Mouse (Mus musculus) intestine, embryonic 15.5 days (tissue): ENCODE results near the gene Srebf1. TPM values are rescaled to one million over a fixed set of nuclear protein-coding genes. Genes with fewer than 3 reads are reported as not detected.

Experiments used
- ATAC-seq: fragments of 200-750 bp; cut with Nextera tagmentation; 2 replicates; pipeline ENCODE4 v1.8.0; 2017; ENCODE audit warnings: moderate TSS enrichment, moderate library complexity
- H3K27ac ChIP-seq: fragments of 300-500 bp; sonication (generic); 2 replicates; pipeline ENCODE4 v1.5.1; 2015; ENCODE audit warnings: mild to moderate bottlenecking, inconsistent platforms
- H3K27me3 ChIP-seq: fragments of 300-500 bp; sonication (generic); replicated peaks from 2 replicates; pipeline ENCODE4 v1.6.1; 2015; ENCODE audit warnings: inconsistent platforms
- H3K36me3 ChIP-seq: fragments of 300-500 bp; sonication (generic); 2 replicates; pipeline ENCODE4 v1.6.1; 2015; ENCODE audit warnings: inconsistent platforms
- H3K4me1 ChIP-seq: fragments of 300-500 bp; sonication (generic); replicated peaks from 2 replicates; pipeline ENCODE4 v1.6.1; 2015; ENCODE audit warnings: inconsistent platforms
- H3K4me2 ChIP-seq: fragments of 300-500 bp; sonication (generic); replicated peaks from 2 replicates; pipeline ENCODE4 v1.6.1; 2015; ENCODE audit warnings: mild to moderate bottlenecking, inconsistent platforms
- H3K4me3 ChIP-seq: fragments of 300-500 bp; sonication (generic); replicated peaks from 2 replicates; pipeline ENCODE4 v1.5.1; 2015; ENCODE audit warnings: inconsistent platforms
- H3K9ac ChIP-seq: fragments of 300-500 bp; sonication (generic); 2 replicates; pipeline ENCODE4 v1.6.1; 2015; ENCODE audit warnings: inconsistent platforms
- H3K9me3 ChIP-seq: fragments of 300-500 bp; sonication (generic); 2 replicates; pipeline ENCODE4 v1.6.1; 2016; ENCODE audit warnings: inconsistent platforms
- WGBS: fragments of 180-500 bp; shearing (Covaris S2); methylation state at CpG from one replicate; pipeline ENCODE4 v1.1.7; 2015; 5-methylcytosine and 5-hydroxymethylcytosine counted together
- polyA plus RNA-seq: library from polyadenylated mRNA; unstranded; fragments of >200 nt; fragmentation: Nextera tagmentation; extraction: Ambion mirVana; gene quantifications from 2 replicates; pipeline ENCODE4 v1.2.1, GENCODE M21; 2015

The Srebf1 gene
- polyA plus RNA-seq, 1 experiment from 2014 or later: 89.5 TPM

- Histone ChIP-seq H3K4me1 (peaks cover 65% of the 10 kb centered on the region), H3K9me3 (no peaks in the 10 kb centered on the region), H3K4me2 (no peak overlapping the region), H3K36me3 (peaks cover 40% of the 10 kb centered on the region), H3K4me3 (no peak overlapping the region), H3K9ac (no peak overlapping the region), H3K27ac (peak overlapping the region; percentile 0; the same call in 1 of the 2 replicates), H3K27me3 (no peaks in the 10 kb centered on the region)
- 41% methylated on average over 22 of the region's 22 CpGs for WGBS
- no peak for ATAC-seq
Measured at GRCm38 (mm10) chr11:60184346-60185325, 37.7 kb downstream of the Srebf1 start.

GRCm38 (mm10) chr11:60182741-60183140 lies 39.6 kb downstream of the Srebf1 start:
- peak overlapping the region; percentile 45 for H3K27ac ChIP-seq
- 41% methylated on average over 2 of the region's 2 CpGs for WGBS
- H3K36me3 ChIP-seq: peaks cover 22% of the 10 kb centered on the region
- no peak overlapping the region for H3K4me3 ChIP-seq
- H3K4me2 ChIP-seq: no peak overlapping the region
- no peak for ATAC-seq
- H3K9ac ChIP-seq: no peak overlapping the region
- H3K27me3 ChIP-seq: no peaks in the 10 kb centered on the region
- no peaks in the 10 kb centered on the region for H3K9me3 ChIP-seq
- peaks cover 76% of the 10 kb centered on the region for H3K4me1 ChIP-seq

DNA sequence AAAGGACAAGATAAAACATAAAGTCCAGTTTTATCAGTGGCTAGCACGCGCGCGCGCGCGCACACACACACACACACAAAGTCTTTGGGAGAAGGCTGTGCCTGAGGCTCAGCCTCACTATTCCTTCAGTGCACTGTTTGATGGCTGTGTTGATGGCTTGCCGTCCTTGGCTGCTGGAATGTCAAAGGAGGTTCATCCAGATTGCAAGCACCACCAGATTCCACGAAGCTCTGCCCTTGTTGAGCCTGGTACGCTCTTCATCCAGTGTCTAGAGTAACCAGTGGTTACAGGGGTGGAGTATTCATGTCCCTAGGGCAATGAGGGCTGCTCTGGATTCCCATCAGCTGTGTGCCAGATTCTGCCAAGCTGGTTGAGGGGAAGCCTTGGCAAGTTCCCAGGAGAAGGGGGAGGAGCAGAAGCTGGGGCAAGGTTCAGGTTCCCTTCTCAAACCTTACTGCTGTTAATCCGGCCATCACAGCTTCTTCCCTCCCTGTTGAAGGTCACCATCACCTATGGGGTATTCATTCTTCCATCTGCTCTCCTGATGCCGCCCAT lies 40.2 kb downstream of the Srebf1 start:
- H3K4me2 ChIP-seq: no peak overlapping the region
- peaks cover 17% of the 10 kb centered on the region for H3K36me3 ChIP-seq
- 0 out of 2 replicates have a peak, but pooled peaks have one; percentile 8 for ATAC-seq
- no peak overlapping the region for H3K4me3 ChIP-seq
- WGBS: 79% methylated on average over 12 of the region's 12 CpGs
- H3K4me1 ChIP-seq: peaks cover 81% of the 10 kb centered on the region
- H3K27me3 ChIP-seq: no peaks in the 10 kb centered on the region
- H3K27ac ChIP-seq: peak overlapping the region; percentile 45
- no peak overlapping the region for H3K9ac ChIP-seq
- H3K9me3 ChIP-seq: no peaks in the 10 kb centered on the region

- H3K4me1 ChIP-seq: peaks cover 81% of the 10 kb centered on the region
- H3K9me3 ChIP-seq: no peaks in the 10 kb centered on the region
- H3K27ac ChIP-seq: 0 out of 2 replicates have a peak overlapping the region, but pooled peaks have one; percentile 87
- H3K4me2 ChIP-seq: no peak overlapping the region
- no peak overlapping the region for H3K9ac ChIP-seq
- H3K4me3 ChIP-seq: no peak overlapping the region
- H3K36me3 ChIP-seq: no peaks in the 10 kb centered on the region
- H3K27me3 ChIP-seq: no peaks in the 10 kb centered on the region
- ATAC-seq: 0 out of 2 replicates have a peak, but pooled peaks have one; percentile 13
Measured at GRCm38 (mm10) chr11:60178506-60178905, 43.9 kb downstream of the Srebf1 start.

DNA sequence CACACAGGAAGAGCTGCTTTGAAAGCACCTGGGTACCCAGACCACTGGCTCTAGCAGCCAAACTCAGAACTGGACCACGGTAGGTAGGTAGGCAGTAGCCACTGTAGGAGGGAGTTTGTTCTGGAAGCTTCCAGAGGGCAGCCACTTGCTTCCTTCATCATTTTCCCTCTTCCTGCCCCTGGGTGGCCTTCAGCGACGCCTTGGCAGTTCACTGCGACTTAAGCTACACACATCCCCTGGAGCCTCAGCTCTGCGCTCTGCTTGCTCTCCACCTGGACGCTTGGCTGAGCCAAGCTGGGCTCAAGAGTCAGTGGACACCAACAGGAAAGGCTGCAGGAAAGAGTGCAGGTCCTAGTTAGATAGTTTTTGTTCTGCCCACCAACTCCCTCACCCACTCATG lies 44.4 kb downstream of the Srebf1 start:
- Histone ChIP-seq H3K4me1 (peaks cover 81% of the 10 kb centered on the region), H3K4me2 (peak overlapping the region; percentile 98), H3K9ac (peak overlapping the region; percentile 13; the same call in 1 of the 2 replicates), H3K27me3 (no peaks in the 10 kb centered on the region), H3K27ac (peak overlapping the region; percentile 87), H3K4me3 (no peak overlapping the region; the same call in 1 of the 2 replicates), H3K9me3 (no peaks in the 10 kb centered on the region), H3K36me3 (no peaks in the 10 kb centered on the region)
- ATAC-seq: no peak
- 40% methylated on average over 6 of the region's 6 CpGs for WGBS

DNA sequence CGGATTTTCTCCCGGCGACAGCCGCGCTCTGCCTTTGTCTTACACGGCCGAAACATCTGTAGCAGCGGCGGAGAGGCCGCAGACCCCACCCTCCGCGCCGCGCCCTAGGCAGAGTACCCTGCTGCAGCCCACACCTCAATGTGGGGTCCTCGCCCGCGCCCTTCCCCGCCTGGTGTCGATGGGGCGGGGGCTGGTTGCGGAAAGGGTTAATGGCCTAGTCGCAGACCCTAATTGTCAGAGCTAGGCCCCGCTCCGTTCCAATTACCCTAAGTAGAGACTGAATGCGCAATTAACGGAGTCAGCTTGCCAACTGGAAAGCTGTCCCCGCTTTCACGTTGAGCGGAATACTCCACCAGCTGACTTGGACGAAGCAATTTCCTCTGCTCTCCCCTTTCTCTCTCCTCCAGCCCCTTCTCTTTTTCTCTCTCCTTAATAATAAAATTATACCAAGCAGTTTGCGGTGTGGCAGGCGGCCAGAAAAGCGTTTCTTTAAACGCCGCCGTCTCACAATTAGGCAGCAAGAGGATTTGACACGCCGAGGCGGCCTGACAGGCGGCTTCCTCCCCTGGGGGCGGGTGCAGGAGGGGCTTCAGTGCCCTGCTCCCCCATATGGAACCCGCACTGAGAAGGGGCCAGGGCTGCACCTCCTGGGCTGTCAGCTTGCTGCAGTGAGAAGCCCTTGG lies 45.3 kb downstream of the Srebf1 start:
- H3K9me3 ChIP-seq: no peaks in the 10 kb centered on the region
- H3K4me3 ChIP-seq: peak overlapping the region; percentile 60
- peak; percentile 7 for ATAC-seq
- H3K27me3 ChIP-seq: no peaks in the 10 kb centered on the region
- H3K36me3 ChIP-seq: no peaks in the 10 kb centered on the region
- 3% methylated on average over 42 of the region's 42 CpGs for WGBS
- H3K4me2 ChIP-seq: peak overlapping the region; percentile 98
- peaks cover 80% of the 10 kb centered on the region for H3K4me1 ChIP-seq
- H3K9ac ChIP-seq: peak overlapping the region; percentile 66
- H3K27ac ChIP-seq: peak overlapping the region; percentile 87

DNA sequence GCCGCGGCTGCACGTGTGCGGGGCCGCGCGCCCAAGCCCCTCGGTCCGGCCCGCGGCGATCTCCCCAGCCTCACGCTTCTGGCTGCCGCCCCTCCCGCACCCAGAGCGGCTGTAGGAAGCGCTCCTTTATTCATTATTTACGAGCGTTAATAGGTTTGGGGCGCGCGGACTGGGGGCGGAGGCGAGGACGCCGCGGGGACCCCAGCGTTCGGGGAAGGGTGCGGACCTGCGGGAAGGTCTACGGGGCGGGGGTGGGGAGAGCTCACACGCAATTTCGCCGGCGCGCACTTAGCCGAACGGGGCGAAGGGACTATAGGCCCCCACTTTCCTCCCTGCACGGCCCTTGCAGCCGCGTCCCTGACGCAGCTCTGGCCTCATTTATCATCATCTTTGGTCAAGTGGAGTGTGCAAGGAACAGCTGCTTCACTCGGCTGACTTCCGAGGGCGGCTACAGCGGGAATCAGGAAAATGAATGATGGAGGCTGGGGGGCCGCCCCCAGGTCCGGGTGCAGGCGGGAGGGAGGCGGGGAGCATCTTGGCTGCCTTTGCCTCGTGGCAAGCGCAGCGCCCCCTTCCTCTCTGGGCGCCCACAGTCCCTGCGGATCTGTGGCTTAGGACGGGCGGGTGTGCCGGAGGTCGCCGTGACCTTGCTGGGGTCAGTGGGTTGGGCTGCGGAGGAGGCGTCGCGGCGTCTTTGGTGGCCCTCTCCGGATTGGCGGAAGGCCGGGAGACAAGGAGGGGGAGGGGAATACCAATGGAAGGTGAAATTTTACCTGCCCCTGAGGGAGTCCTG lies 46.0 kb downstream of the Srebf1 start:
- H3K4me1 ChIP-seq: peaks cover 77% of the 10 kb centered on the region
- under 1% methylated on average over 71 of the region's 71 CpGs for WGBS
- peak; percentile 63 for ATAC-seq
- no peaks in the 10 kb centered on the region for H3K36me3 ChIP-seq
- peak overlapping the region; percentile 60 for H3K4me3 ChIP-seq
- H3K4me2 ChIP-seq: peak overlapping the region; percentile 98
- no peaks in the 10 kb centered on the region for H3K9me3 ChIP-seq
- H3K27me3 ChIP-seq: no peaks in the 10 kb centered on the region
- peak overlapping the region; percentile 87 for H3K27ac ChIP-seq
- peak overlapping the region; percentile 66 for H3K9ac ChIP-seq

DNA sequence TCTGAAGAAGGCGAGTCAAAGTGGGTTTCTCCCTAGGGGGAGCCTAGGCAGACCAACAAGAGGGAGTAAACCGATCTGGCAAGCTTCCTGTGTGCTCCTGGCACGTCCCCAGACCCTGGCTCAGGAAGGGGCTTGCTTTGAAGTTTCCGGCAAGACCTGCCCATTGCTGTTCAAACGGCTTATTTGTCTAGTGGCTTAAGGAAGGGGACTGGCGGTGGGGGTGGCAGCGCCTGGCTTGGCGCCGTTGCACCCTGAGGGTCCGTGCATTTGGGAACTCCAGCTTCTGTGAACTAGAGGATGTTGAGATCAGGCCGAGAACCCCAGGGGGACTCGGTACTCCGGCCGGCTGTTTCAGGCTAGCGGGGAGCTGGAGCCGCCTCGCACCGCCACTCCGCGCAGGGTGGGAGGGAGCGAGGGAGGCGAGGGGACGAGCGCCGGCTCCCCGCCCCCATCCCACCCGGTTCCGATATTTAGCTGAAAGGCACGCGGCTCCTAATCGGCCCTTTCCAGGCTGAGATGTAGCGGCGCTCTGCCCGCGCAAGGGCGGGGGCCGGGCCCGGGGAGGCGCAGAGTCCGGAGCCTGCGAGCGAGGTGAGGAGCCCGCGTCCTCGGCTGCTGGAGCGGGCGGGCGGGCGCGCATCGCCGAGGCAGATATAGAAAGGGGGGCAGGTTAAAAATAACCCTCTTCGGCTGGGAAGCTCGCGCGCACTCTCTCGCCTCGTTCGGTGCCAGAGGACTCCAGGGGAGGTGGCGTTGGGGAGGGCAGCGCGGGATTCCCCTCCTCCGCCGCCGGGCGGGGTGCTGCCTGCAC lies 46.8 kb downstream of the Srebf1 start:
- peak overlapping the region; percentile 60 for H3K4me3 ChIP-seq
- peak overlapping the region; percentile 87 for H3K27ac ChIP-seq
- no peaks in the 10 kb centered on the region for H3K36me3 ChIP-seq
- no peaks in the 10 kb centered on the region for H3K27me3 ChIP-seq
- ATAC-seq: peak; percentile 57
- under 1% methylated on average over 66 of the region's 66 CpGs for WGBS
- peak overlapping the region; percentile 66 for H3K9ac ChIP-seq
- H3K9me3 ChIP-seq: no peaks in the 10 kb centered on the region
- H3K4me2 ChIP-seq: peak overlapping the region; percentile 98
- peaks cover 69% of the 10 kb centered on the region for H3K4me1 ChIP-seq

GRCm38 (mm10) chr11:60173606-60174184 lies 48.7 kb downstream of the Srebf1 start:
- Histone ChIP-seq H3K27me3 (no peaks in the 10 kb centered on the region), H3K4me2 (no peak overlapping the region), H3K9me3 (no peaks in the 10 kb centered on the region), H3K4me3 (no peak overlapping the region), H3K27ac (no peak overlapping the region), H3K36me3 (no peaks in the 10 kb centered on the region), H3K4me1 (peaks cover 63% of the 10 kb centered on the region), H3K9ac (no peak overlapping the region)
- no peak for ATAC-seq
- WGBS: 67% methylated on average over 10 of the region's 10 CpGs

DNA sequence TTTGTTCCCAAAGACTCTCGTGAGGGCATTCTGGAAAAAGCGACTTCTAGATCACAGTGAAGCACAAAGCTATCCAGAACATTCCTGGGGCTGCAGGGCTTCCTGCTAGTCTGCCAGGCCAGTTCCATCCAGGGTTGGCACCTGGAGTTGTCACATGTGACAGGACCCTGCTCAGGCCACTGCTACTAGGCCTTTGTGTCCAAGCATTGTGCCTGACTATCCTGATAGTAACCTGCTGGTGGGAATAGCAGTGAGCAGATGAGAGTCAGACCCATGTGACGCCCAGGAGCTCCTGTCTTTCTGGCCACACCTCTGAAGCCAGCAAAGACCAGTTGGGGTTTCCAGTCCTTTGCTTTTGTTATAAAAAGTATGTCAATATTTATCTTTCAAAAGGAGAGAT lies 50.3 kb downstream of the Srebf1 start:
- WGBS: 76% methylated on average over 3 of the region's 3 CpGs
- peaks cover 63% of the 10 kb centered on the region for H3K4me1 ChIP-seq
- no peak for ATAC-seq

GRCm38 (mm10) chr11:60168780-60169179 lies 53.6 kb downstream of the Srebf1 start:
- Histone ChIP-seq H3K27ac (peak overlapping the region; percentile 54), H3K27me3 (no peaks in the 10 kb centered on the region), H3K9me3 (no peaks in the 10 kb centered on the region), H3K36me3 (no peaks in the 10 kb centered on the region), H3K4me2 (no peak overlapping the region), H3K4me3 (no peak overlapping the region), H3K4me1 (peaks cover 62% of the 10 kb centered on the region), H3K9ac (no peak overlapping the region)
- ATAC-seq: no peak
- WGBS: 17% methylated on average over 9 of the region's 9 CpGs

More for the DNA sequence above, 50.3 kb downstream of the Srebf1 start:
- H3K9me3 ChIP-seq: no peaks in the 10 kb centered on the region
- H3K4me3 ChIP-seq: no peak overlapping the region
- H3K27ac ChIP-seq: no peak overlapping the region
- H3K27me3 ChIP-seq: no peaks in the 10 kb centered on the region
- H3K4me2 ChIP-seq: no peak overlapping the region
- no peak overlapping the region for H3K9ac ChIP-seq
- no peaks in the 10 kb centered on the region for H3K36me3 ChIP-seq
